Mouse (Mus musculus): ENCODE measurements around the gene Rsph6a. TPM values are rescaled to one million over a fixed set of nuclear protein-coding genes. Genes with fewer than 3 reads are reported as not detected.
A peak's percentile ranks its signal among the peaks of the same experiment; 100 is the strongest.

Rsph6a gene
- polyA plus RNA-seq, 1 experiment from 2014 or later = not detected

GRCm38 (mm10) chr7:19082171-19082570 is 27.7 kb downstream of the Rsph6a start:
- H3K27me3 ChIP-seq = peaks cover 61% of the 10 kb centered on the region
- peaks cover 52% of the 10 kb centered on the region for H3K36me3 ChIP-seq
- H3K9me3 ChIP-seq (replicated peaks) = no peaks in the 10 kb centered on the region
- no peak overlapping the region for H3K4me3 ChIP-seq (replicated peaks)
- H3K4me2 ChIP-seq = no peak overlapping the region
- H3K9ac ChIP-seq = no peak overlapping the region
- 74% methylated on average over 4 of the region's 4 CpGs for WGBS (ENCODE audit: insufficient replicate concordance)
- DNase-seq = no peak
- no peak overlapping the region for H3K27ac ChIP-seq
- ATAC-seq (ENCODE audit: low read depth) = no peak
- H3K4me1 ChIP-seq (replicated peaks) = peaks cover 81% of the 10 kb centered on the region

- H3K27ac ChIP-seq = no peak overlapping the region
- no peaks in the 10 kb centered on the region for H3K9me3 ChIP-seq (replicated peaks)
- peaks cover 79% of the 10 kb centered on the region for H3K4me1 ChIP-seq (replicated peaks)
- H3K27me3 ChIP-seq = peaks cover 67% of the 10 kb centered on the region
- no peak overlapping the region for H3K9ac ChIP-seq
- no peak for ATAC-seq (ENCODE audit: low read depth)
- H3K4me3 ChIP-seq (replicated peaks) = no peak overlapping the region
- 57% methylated on average over 6 of the region's 6 CpGs for WGBS (ENCODE audit: insufficient replicate concordance)
- 0 out of 2 replicates have a peak overlapping the region, but pooled peaks have one; percentile 30 for H3K4me2 ChIP-seq
- H3K36me3 ChIP-seq = peaks cover 51% of the 10 kb centered on the region
- no peak for DNase-seq
Measured at GRCm38 (mm10) chr7:19083096-19083495, 28.6 kb downstream of the Rsph6a start.

- DNase-seq (no peak), ATAC-seq (ENCODE audit: low read depth) (peak; percentile 14; the same call in 1 of the 2 replicates)
- H3K9ac ChIP-seq = peak within 1 kb of the TSS; percentile 41
- H3K36me3 ChIP-seq = peaks cover 48% of the 10 kb centered on the region
- H3K9me3 ChIP-seq (replicated peaks) = no peaks in the 10 kb centered on the region
- WGBS (ENCODE audit: insufficient replicate concordance) = 57% methylated on average over 10 of the region's 10 CpGs
- H3K4me3 ChIP-seq (replicated peaks) = peak within 1 kb of the TSS; percentile 22
- H3K4me1 ChIP-seq (replicated peaks) = peaks cover 79% of the 10 kb centered on the region
- H3K27me3 ChIP-seq = peaks cover 67% of the 10 kb centered on the region
- peak within 1 kb of the TSS; percentile 30 for H3K4me2 ChIP-seq
- no peak within 1 kb of the TSS; the same call in 1 of the 2 replicates for H3K27ac ChIP-seq
Measured at GRCm38 (mm10) chr7:19083701-19084100, 29.2 kb downstream of the Rsph6a start, which contains the start of gene Dmpk. Gene Dmpk (plus strand): TSS chr7:19083849.

GRCm38 (mm10) chr7:19084277-19084771 is 29.8 kb downstream of the Rsph6a start:
- H3K4me2 ChIP-seq = peak overlapping the region; percentile 30; the same call in 1 of the 2 replicates
- ATAC-seq (ENCODE audit: low read depth) (no peak), DNase-seq (no peak)
- H3K9ac ChIP-seq = peak overlapping the region; percentile 41
- peaks cover 42% of the 10 kb centered on the region for H3K36me3 ChIP-seq
- H3K27ac ChIP-seq = no peak overlapping the region; the same call in 1 of the 2 replicates
- H3K4me1 ChIP-seq (replicated peaks) = peaks cover 75% of the 10 kb centered on the region
- H3K4me3 ChIP-seq (replicated peaks) = peak overlapping the region; percentile 22
- H3K27me3 ChIP-seq = peaks cover 71% of the 10 kb centered on the region
- H3K9me3 ChIP-seq (replicated peaks) = no peaks in the 10 kb centered on the region
- WGBS (ENCODE audit: insufficient replicate concordance) = 28% methylated on average over 6 of the region's 6 CpGs

DNA sequence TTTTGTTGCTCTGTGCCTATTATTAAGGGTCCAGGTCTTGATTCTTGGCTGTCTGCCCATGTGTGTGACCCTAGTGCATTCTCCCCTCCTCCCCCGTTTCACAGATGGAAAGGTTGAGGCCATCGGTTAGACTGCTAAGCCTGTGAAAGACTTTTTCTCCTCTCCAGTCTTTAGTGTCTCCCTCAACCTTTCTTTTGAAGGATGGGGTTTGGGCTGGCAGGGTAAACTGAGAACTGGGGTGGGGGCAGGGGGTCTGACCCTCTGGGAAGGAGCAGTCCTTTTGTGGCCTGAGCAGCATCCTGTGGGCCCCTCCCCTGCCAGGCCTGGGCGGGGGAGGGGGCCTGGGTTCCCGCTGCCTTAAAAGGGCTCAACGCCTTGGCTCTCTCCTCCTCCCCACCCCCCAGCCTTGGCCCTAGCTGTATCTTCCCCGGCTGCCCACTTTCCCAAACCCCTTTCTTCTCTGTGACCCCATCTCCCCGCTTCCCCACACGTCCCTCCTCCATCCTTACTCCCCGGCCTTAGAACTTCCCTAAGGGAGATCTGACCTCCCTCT is 30.5 kb downstream of the Rsph6a start:
- peak overlapping the region; percentile 66; the same call in 1 of the 2 replicates for H3K4me2 ChIP-seq

GRCm38 (mm10) chr7:19085495-19085894 is 31.0 kb downstream of the Rsph6a start:
- peaks cover 72% of the 10 kb centered on the region for H3K27me3 ChIP-seq
- DNase-seq (no peak), ATAC-seq (ENCODE audit: low read depth) (no peak)
- no peaks in the 10 kb centered on the region for H3K9me3 ChIP-seq (replicated peaks)
- H3K36me3 ChIP-seq = peaks cover 30% of the 10 kb centered on the region
- 0 out of 2 replicates have a peak overlapping the region, but pooled peaks have one; percentile 6 for H3K9ac ChIP-seq
- H3K4me2 ChIP-seq = peak overlapping the region; percentile 66
- H3K27ac ChIP-seq = peak overlapping the region; percentile 61
- H3K4me1 ChIP-seq (replicated peaks) = peaks cover 70% of the 10 kb centered on the region
- 11% methylated on average over 6 of the region's 6 CpGs for WGBS (ENCODE audit: insufficient replicate concordance)
- H3K4me3 ChIP-seq (replicated peaks) = peak overlapping the region; percentile 26

More for the DNA sequence above, 30.5 kb downstream of the Rsph6a start:
- H3K9ac ChIP-seq = 0 out of 2 replicates have a peak overlapping the region, but pooled peaks have one; percentile 6
- H3K36me3 ChIP-seq = peaks cover 35% of the 10 kb centered on the region
- peak overlapping the region; percentile 22; the same call in 1 of the 2 replicates for H3K4me3 ChIP-seq (replicated peaks)
- no peaks in the 10 kb centered on the region for H3K9me3 ChIP-seq (replicated peaks)
- 15% methylated on average over 9 of the region's 9 CpGs for WGBS (ENCODE audit: insufficient replicate concordance)
- peak overlapping the region; percentile 61 for H3K27ac ChIP-seq
- H3K4me1 ChIP-seq (replicated peaks) = peaks cover 74% of the 10 kb centered on the region
- DNase-seq (no peak), ATAC-seq (ENCODE audit: low read depth) (no peak)
- peaks cover 72% of the 10 kb centered on the region for H3K27me3 ChIP-seq

DNA sequence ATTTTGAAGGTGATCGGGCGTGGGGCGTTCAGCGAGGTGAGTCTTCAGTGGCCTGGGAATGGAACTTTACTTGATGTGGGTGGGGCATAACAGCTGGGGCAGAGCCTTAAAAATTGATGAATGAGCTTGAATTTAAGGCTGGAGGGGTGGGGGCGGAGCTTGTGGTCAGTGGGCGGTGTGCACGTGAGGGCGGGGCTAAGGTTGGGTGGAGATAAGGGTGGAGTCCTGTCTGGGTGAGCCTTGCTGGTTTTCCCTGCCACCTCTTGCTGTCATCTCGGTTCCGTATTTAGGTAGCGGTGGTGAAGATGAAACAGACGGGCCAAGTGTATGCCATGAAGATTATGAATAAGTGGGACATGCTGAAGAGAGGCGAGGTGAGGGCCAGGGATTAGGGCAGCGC is 31.6 kb downstream of the Rsph6a start:
- 5% methylated on average over 14 of the region's 14 CpGs for WGBS (ENCODE audit: insufficient replicate concordance)
- DNase-seq = peak; percentile 76
- Histone ChIP-seq H3K4me2 (peak overlapping the region; percentile 66), H3K4me1 (replicated peaks) (peaks cover 70% of the 10 kb centered on the region), H3K9ac (no peak overlapping the region), H3K27me3 (peaks cover 72% of the 10 kb centered on the region), H3K27ac (no peak overlapping the region), H3K4me3 (replicated peaks) (peak overlapping the region; percentile 36), H3K36me3 (peaks cover 25% of the 10 kb centered on the region), H3K9me3 (replicated peaks) (no peaks in the 10 kb centered on the region)
- ATAC-seq (ENCODE audit: low read depth) = peak; percentile 74

- Histone ChIP-seq H3K4me2 (peak overlapping the region; percentile 66), H3K4me1 (replicated peaks) (peaks cover 69% of the 10 kb centered on the region), H3K36me3 (peaks cover 18% of the 10 kb centered on the region), H3K9me3 (replicated peaks) (no peaks in the 10 kb centered on the region), H3K4me3 (replicated peaks) (no peak overlapping the region), H3K27me3 (peaks cover 78% of the 10 kb centered on the region), H3K27ac (no peak overlapping the region), H3K9ac (no peak overlapping the region)
- ATAC-seq (ENCODE audit: low read depth) (no peak), DNase-seq (no peak)
- WGBS (ENCODE audit: insufficient replicate concordance) = 51% methylated on average over 18 of the region's 18 CpGs
Measured at GRCm38 (mm10) chr7:19086760-19087159, 32.3 kb downstream of the Rsph6a start.

GRCm38 (mm10) chr7:19088813-19089212 is 34.3 kb downstream of the Rsph6a start:
- H3K9ac ChIP-seq = no peak overlapping the region
- H3K4me3 ChIP-seq (replicated peaks) = no peak overlapping the region
- no peaks in the 10 kb centered on the region for H3K9me3 ChIP-seq (replicated peaks)
- peaks cover 79% of the 10 kb centered on the region for H3K27me3 ChIP-seq
- no peak for ATAC-seq (ENCODE audit: low read depth)
- peak; percentile 56 for DNase-seq
- no peak overlapping the region for H3K4me2 ChIP-seq
- H3K36me3 ChIP-seq = peaks cover 6% of the 10 kb centered on the region; the same call in 1 of the 2 replicates
- WGBS (ENCODE audit: insufficient replicate concordance) = 22% methylated on average over 10 of the region's 10 CpGs
- no peak overlapping the region for H3K27ac ChIP-seq
- H3K4me1 ChIP-seq (replicated peaks) = peaks cover 69% of the 10 kb centered on the region

- Histone ChIP-seq H3K36me3 (peaks cover 6% of the 10 kb centered on the region; the same call in 1 of the 2 replicates), H3K9ac (0 out of 2 replicates have a peak overlapping the region, but pooled peaks have one; percentile 46), H3K4me2 (peak overlapping the region; percentile 97), H3K27ac (no peak overlapping the region), H3K4me1 (replicated peaks) (peaks cover 69% of the 10 kb centered on the region), H3K9me3 (replicated peaks) (no peaks in the 10 kb centered on the region), H3K27me3 (peaks cover 85% of the 10 kb centered on the region), H3K4me3 (replicated peaks) (peak overlapping the region; percentile 68; the same call in 1 of the 2 replicates)
- DNase-seq = no peak
- ATAC-seq (ENCODE audit: low read depth) = no peak
- 23% methylated on average over 14 of the region's 17 CpGs for WGBS (ENCODE audit: insufficient replicate concordance)
Measured at GRCm38 (mm10) chr7:19091913-19092312, 37.4 kb downstream of the Rsph6a start.

DNA sequence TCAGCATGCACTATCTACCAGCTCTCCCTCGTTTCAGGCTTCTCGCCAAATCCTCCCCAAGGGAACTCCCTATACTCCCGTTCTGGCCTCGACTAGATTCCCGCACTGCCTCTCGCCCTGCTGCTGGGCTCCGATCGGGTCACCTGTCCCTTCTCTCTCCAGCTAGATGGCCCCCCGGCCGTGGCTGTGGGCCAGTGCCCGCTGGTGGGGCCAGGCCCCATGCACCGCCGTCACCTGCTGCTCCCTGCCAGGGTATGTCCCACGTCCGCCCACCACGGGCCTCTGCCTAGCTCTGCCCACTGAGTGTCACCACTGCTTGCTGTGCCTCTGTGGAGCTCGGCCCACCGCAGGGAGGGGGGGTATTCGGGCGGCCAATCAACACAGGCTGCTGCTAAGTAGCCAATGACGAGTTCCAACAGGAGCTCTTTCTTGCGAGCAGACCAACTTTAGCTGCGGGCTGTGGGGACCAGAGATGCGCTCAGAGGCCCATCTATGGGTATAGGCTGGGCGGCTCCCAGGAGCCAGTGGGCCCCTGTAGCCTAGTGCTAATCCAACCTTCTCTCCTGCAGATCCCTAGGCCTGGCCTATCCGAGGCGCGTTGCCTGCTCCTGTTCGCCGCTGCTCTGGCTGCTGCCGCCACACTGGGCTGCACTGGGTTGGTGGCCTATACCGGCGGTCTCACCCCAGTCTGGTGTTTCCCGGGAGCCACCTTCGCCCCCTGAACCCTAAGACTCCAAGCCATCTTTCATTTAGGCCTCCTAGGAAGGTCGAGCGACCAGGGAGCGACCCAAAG is 38.1 kb downstream of the Rsph6a start:
- Histone ChIP-seq H3K27ac (no peak overlapping the region), H3K4me2 (peak overlapping the region; percentile 97), H3K27me3 (peaks cover 85% of the 10 kb centered on the region), H3K9me3 (replicated peaks) (no peaks in the 10 kb centered on the region), H3K9ac (peak overlapping the region; percentile 55), H3K4me1 (replicated peaks) (peaks cover 70% of the 10 kb centered on the region), H3K4me3 (replicated peaks) (peak overlapping the region; percentile 68), H3K36me3 (peaks cover 6% of the 10 kb centered on the region; the same call in 1 of the 2 replicates)
- no peak for DNase-seq
- WGBS (ENCODE audit: insufficient replicate concordance) = 9% methylated on average over 38 of the region's 38 CpGs
- ATAC-seq (ENCODE audit: low read depth) = peak; percentile 47

Data from liver, embryonic 13.5 days (tissue).